Mouse (Mus musculus) megakaryocyte, embryonic 14.5 days (primary cell): ENCODE results near the gene Zpbp.

Experiments used
- FLI1 ChIP-seq: IDR thresholded peaks from 2 replicates; pipeline ENCODE4 v1.6.1; 2012; ENCODE audit warnings: low read length, inconsistent platforms, mixed read lengths
- GATA1 ChIP-seq: IDR thresholded peaks from 3 replicates; pipeline ENCODE4 v1.6.1; 2012; ENCODE audit warnings: mixed read lengths, low read length, inconsistent platforms, borderline replicate concordance

DNA sequence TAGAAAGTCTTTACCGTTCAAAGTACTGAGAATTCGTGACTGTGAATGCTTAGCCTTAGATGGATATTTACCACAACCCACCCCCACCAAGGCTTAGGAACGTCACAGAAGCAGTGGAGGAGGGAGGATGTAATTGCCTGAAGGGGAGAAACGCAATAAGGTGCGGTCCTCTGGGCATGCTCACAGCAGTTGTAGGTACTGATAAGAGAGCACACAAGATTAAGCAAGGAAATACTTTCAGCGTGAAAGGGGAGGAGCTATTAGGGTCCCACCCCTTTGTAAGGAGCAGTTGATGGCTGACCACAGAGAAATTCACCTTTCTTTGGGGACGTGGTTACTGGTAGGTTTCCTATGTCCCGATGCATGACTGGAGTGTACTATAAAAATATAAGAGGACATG lies 22.2 kb upstream of the Zpbp start:
- TF ChIP-seq GATA1 (no peak), FLI1 (no peak)
